Mouse (Mus musculus): Measurements from ENCODE around the gene Ubxn10. TPM values are rescaled to one million over a fixed set of nuclear protein-coding genes. Genes with fewer than 3 reads are reported as not detected.

Gene Ubxn10
- polyA plus RNA-seq, 1 experiment from 2014 or later = 4.5 TPM

DNA sequence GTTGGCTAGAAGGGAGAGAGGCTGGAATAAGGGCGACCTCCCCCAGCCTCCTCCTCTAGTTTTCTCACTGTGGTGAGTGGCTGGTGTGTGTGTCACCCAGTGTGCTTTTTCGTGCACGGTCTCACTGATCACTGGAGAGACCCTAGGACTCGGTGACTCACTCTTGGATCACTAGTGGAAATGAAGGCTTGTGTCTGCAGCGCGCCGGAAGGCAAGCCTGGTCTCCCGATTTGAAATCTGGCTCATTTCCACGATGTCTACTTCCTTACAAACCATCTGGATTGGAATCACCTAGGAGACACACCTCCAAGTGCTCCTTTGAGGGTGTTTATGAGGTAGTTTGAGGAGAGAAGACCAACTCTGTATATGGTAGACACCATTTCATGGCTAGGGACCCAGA is 9.9 kb upstream of the Ubxn10 start:
- Histone ChIP-seq H3K4me1 (ENCODE audit: control insufficient read depth, insufficient read depth, low read depth, low read length) (peaks cover 5% of the 10 kb centered on the region; the same call in 1 of the 2 replicates), H3K4me2 (ENCODE audit: low read length) (no peak overlapping the region), H3K4me3 (ENCODE audit: low read length) (no peak overlapping the region), H3K9ac (ENCODE audit: low read depth, low read length) (no peak overlapping the region), H3K36me3 (ENCODE audit: control insufficient read depth, insufficient read depth, low read length) (no peaks in the 10 kb centered on the region), H3K9me3 (ENCODE audit: control insufficient read depth, low read length) (no peaks in the 10 kb centered on the region), H3K27ac (ENCODE audit: low read depth, low read length) (no peak overlapping the region), H3K27me3 (replicated peaks; ENCODE audit: control insufficient read depth, insufficient read depth, low read length) (no peaks in the 10 kb centered on the region)
- WGBS = 87% methylated on average over 9 of the region's 9 CpGs
- no peak for ATAC-seq

DNA sequence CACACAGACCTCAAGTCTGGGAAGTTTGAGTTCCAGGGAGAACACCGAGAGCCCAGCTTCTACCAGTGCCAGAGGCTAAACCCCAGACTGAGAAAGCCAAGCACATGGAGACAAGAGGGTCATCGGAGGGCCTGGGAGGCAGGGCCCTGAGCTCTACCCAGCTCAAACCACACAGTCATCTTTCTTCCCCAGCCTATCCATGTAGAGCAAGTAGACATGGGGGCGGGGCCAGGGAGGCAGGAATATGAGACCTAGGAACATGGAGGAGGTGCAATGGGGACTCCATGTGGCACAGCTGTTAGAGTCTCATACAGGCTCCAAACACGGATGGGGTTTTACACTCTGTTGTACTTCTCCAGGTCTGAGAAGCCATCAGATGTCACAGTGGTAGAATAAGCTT is 8.9 kb upstream of the Ubxn10 start:
- Histone ChIP-seq H3K36me3 (ENCODE audit: control insufficient read depth, insufficient read depth, low read length) (no peaks in the 10 kb centered on the region), H3K4me1 (ENCODE audit: control insufficient read depth, insufficient read depth, low read depth, low read length) (peaks cover 5% of the 10 kb centered on the region; the same call in 1 of the 2 replicates), H3K9me3 (ENCODE audit: control insufficient read depth, low read length) (no peaks in the 10 kb centered on the region), H3K4me2 (ENCODE audit: low read length) (no peak overlapping the region), H3K27ac (ENCODE audit: low read depth, low read length) (no peak overlapping the region), H3K4me3 (ENCODE audit: low read length) (no peak overlapping the region), H3K9ac (ENCODE audit: low read depth, low read length) (no peak overlapping the region), H3K27me3 (replicated peaks; ENCODE audit: control insufficient read depth, insufficient read depth, low read length) (no peaks in the 10 kb centered on the region)
- WGBS = 71% methylated on average over 4 of the region's 4 CpGs
- ATAC-seq = no peak

DNA sequence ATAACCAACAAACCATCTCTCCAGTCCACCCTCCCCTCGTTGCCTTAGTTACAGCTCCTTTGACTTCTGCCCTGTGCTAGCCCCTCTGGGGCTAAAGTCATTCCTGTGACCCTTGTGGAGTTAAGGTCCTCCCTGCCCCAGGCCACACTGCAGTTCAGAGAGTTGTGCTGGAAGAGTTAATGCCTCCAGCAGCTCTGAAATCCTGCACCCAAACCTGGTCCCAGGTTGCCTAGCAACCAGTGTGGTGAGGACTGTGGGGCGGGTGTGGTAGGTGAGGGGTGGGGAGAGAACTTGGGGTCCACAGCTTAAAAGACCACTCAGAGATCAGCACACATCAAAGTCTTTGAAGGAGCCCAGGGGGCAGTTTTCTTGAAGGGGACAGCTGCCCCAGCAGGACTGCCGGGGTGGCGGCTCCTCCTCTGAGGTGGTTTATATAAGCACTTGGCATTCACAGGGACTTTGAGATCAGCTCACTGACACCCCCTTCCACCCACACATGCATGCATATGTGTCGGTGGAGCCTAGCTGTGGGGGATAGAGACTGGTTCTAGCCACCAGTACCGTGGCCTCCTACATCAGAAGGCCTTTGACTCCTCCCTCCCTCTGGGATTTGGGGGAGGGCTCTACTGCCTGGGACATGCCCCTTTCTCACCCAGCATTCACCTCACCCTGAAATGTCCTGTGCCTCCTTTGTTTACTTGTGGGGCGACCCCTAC is 2.3 kb upstream of the Ubxn10 start:
- H3K27me3 ChIP-seq (replicated peaks; ENCODE audit: control insufficient read depth, insufficient read depth, low read length) = no peaks in the 10 kb centered on the region
- no peaks in the 10 kb centered on the region for H3K9me3 ChIP-seq (ENCODE audit: control insufficient read depth, low read length)
- no peak for ATAC-seq
- H3K4me2 ChIP-seq (ENCODE audit: low read length) = no peak overlapping the region
- peaks cover 4% of the 10 kb centered on the region for H3K4me1 ChIP-seq (ENCODE audit: control insufficient read depth, insufficient read depth, low read depth, low read length)
- H3K36me3 ChIP-seq (ENCODE audit: control insufficient read depth, insufficient read depth, low read length) = no peaks in the 10 kb centered on the region
- WGBS = 19% methylated on average over 7 of the region's 7 CpGs
- no peak overlapping the region for H3K27ac ChIP-seq (ENCODE audit: low read depth, low read length)
- H3K4me3 ChIP-seq (ENCODE audit: low read length) = no peak overlapping the region
- no peak overlapping the region for H3K9ac ChIP-seq (ENCODE audit: low read depth, low read length)

DNA sequence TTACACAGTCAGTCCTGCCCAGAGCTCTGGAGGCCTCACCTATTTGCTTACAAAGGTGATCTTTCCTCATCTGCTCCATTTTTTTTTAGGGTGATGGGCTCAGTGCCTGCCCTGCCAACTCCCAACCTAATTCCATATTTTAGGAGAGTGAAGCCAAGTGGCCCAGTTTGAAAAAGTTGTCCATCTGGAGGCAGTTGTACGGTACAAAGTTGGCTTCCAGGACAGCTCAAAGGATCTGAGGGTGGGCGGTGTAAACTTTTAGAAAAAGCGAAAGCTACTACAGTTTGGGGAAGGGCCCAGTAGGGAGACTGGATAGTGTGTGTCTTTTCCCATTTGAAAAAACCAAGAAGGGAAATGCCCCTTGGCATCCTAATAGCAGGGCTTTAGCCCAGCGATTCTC is 2.1 kb downstream of the Ubxn10 start:
- H3K4me3 ChIP-seq (ENCODE audit: low read length) = no peak overlapping the region
- no peak overlapping the region for H3K27ac ChIP-seq (ENCODE audit: low read depth, low read length)
- no peak overlapping the region for H3K4me2 ChIP-seq (ENCODE audit: low read length)
- H3K4me1 ChIP-seq (ENCODE audit: control insufficient read depth, insufficient read depth, low read depth, low read length) = peaks cover 4% of the 10 kb centered on the region
- H3K27me3 ChIP-seq (replicated peaks; ENCODE audit: control insufficient read depth, insufficient read depth, low read length) = no peaks in the 10 kb centered on the region
- H3K9ac ChIP-seq (ENCODE audit: low read depth, low read length) = no peak overlapping the region
- no peak for ATAC-seq
- no peaks in the 10 kb centered on the region for H3K36me3 ChIP-seq (ENCODE audit: control insufficient read depth, insufficient read depth, low read length)
- H3K9me3 ChIP-seq (ENCODE audit: control insufficient read depth, low read length) = no peaks in the 10 kb centered on the region
- 92% methylated on average over 4 of the region's 4 CpGs for WGBS

DNA sequence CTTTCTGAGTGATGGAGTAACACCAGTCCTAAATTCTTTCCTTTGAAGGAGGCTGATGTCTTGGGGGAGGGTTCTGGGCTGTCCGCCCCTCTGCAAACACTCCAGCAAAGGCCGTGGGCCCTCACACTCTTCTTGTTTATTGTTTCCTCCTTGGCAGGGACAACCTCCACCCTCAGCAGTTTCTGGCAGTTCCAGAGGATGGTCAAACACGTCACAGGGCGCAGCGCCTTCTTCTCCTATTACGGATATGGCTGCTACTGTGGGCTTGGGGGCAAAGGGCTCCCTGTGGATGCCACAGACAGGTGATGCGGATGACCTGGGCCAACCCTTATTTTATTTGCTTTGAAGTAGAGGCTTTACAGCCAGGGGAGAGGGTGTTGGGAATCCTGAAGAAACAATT is 2.9 kb downstream of the Ubxn10 start:
- Histone ChIP-seq H3K4me2 (ENCODE audit: low read length) (no peak overlapping the region), H3K4me3 (ENCODE audit: low read length) (no peak overlapping the region), H3K9me3 (ENCODE audit: control insufficient read depth, low read length) (no peaks in the 10 kb centered on the region), H3K9ac (ENCODE audit: low read depth, low read length) (no peak overlapping the region), H3K27ac (ENCODE audit: low read depth, low read length) (no peak overlapping the region), H3K4me1 (ENCODE audit: control insufficient read depth, insufficient read depth, low read depth, low read length) (peaks cover 2% of the 10 kb centered on the region), H3K27me3 (replicated peaks; ENCODE audit: control insufficient read depth, insufficient read depth, low read length) (no peaks in the 10 kb centered on the region), H3K36me3 (ENCODE audit: control insufficient read depth, insufficient read depth, low read length) (no peaks in the 10 kb centered on the region)
- 79% methylated on average over 7 of the region's 7 CpGs for WGBS
- ATAC-seq = no peak

DNA sequence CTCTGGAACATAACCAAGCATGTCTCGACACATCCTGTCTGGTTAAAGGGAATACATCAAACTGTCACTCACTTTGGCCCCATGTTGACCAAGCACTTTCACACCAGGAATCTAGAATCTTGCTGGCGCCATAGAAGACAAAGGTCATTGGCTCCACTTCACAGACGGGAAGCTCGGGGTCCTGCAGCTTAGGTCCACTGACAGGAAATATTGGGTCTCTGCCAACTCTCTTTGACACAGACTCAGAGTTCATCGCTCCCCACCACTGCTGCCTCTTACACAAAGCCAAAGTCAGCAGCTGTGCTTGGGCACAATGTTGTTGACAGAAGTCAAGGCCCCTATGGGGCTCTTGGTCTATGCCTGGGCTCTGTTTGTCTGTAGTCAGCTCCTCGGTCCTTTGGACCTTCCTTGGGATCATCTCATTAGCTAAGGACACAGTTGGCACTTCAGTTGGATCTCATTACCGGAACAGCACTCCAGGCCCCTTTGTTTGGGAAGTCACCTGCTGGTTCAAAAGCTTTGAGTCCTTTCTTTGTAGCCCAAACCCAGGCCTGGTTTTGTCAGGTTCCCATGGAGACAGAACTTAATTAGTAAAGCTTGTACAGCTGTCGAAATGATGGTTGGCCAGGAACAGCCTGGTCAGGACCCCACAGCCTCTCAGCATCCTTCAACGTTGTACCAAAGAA is 7.8 kb downstream of the Ubxn10 start:
- H3K27ac ChIP-seq (ENCODE audit: low read depth, low read length) = peak overlapping the region; percentile 12; the same call in 1 of the 2 replicates

DNA sequence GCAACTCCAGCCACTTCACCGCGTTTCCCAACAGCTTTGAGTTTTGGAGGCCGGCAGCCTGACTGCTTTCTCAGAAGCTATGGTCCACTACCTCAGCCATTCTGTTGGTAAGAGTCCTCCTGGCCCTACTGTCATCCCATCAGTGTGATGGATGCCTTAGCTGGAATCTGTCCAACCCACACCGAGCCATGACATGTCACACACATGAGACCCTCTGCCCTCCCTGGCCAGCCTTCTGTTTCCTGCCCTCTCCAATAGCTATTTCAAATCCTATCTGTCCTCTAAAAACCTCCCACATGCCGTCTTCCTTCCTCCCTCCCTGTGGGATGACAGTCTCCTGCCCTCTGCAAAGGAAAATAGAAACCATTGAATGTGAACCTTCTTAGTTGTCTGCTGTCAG is 11.2 kb downstream of the Ubxn10 start:
- WGBS = 67% methylated on average over 5 of the region's 5 CpGs
- H3K36me3 ChIP-seq (ENCODE audit: control insufficient read depth, insufficient read depth, low read length) = no peaks in the 10 kb centered on the region
- H3K4me2 ChIP-seq (ENCODE audit: low read length) = no peak overlapping the region
- H3K9ac ChIP-seq (ENCODE audit: low read depth, low read length) = no peak overlapping the region
- no peak overlapping the region for H3K4me3 ChIP-seq (ENCODE audit: low read length)
- no peak overlapping the region for H3K27ac ChIP-seq (ENCODE audit: low read depth, low read length)
- no peaks in the 10 kb centered on the region for H3K27me3 ChIP-seq (replicated peaks; ENCODE audit: control insufficient read depth, insufficient read depth, low read length)
- H3K9me3 ChIP-seq (ENCODE audit: control insufficient read depth, low read length) = no peaks in the 10 kb centered on the region
- ATAC-seq = no peak
- peaks cover 20% of the 10 kb centered on the region for H3K4me1 ChIP-seq (ENCODE audit: control insufficient read depth, insufficient read depth, low read depth, low read length)

More for the DNA sequence above, 7.8 kb downstream of the Ubxn10 start:
- Histone ChIP-seq H3K36me3 (ENCODE audit: control insufficient read depth, insufficient read depth, low read length) (no peaks in the 10 kb centered on the region), H3K4me3 (ENCODE audit: low read length) (no peak overlapping the region), H3K27me3 (replicated peaks; ENCODE audit: control insufficient read depth, insufficient read depth, low read length) (no peaks in the 10 kb centered on the region), H3K4me2 (ENCODE audit: low read length) (no peak overlapping the region), H3K4me1 (ENCODE audit: control insufficient read depth, insufficient read depth, low read depth, low read length) (peaks cover 14% of the 10 kb centered on the region), H3K9me3 (ENCODE audit: control insufficient read depth, low read length) (no peaks in the 10 kb centered on the region), H3K9ac (ENCODE audit: low read depth, low read length) (no peak overlapping the region)
- WGBS = 23% methylated on average over 9 of the region's 9 CpGs
- ATAC-seq = peak; percentile 79

DNA sequence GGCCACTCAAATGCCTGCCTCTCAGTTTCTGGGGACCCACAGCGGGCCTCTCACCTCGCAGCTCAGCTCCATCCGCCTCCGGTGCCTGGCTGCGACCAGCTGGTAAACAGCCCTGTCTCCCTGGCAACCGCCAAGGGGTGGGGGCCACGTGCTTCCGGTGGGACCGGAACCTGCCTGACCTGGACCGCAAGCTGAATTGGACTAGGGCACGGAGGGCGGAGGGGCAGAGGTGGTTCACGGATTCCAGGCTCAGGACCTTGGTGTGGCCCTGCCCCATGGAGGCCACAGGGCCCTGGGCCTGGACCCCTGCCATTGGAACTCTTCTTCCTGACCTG is 11.9 kb downstream of the Ubxn10 start:
- Histone ChIP-seq H3K9me3 (ENCODE audit: control insufficient read depth, low read length) (no peaks in the 10 kb centered on the region), H3K27ac (ENCODE audit: low read depth, low read length) (peak overlapping the region; percentile 3; the same call in 1 of the 2 replicates), H3K36me3 (ENCODE audit: control insufficient read depth, insufficient read depth, low read length) (no peaks in the 10 kb centered on the region), H3K4me1 (ENCODE audit: control insufficient read depth, insufficient read depth, low read depth, low read length) (peaks cover 20% of the 10 kb centered on the region), H3K27me3 (replicated peaks; ENCODE audit: control insufficient read depth, insufficient read depth, low read length) (no peaks in the 10 kb centered on the region), H3K4me2 (ENCODE audit: low read length) (peak overlapping the region; percentile 59), H3K4me3 (ENCODE audit: low read length) (peak overlapping the region; percentile 31), H3K9ac (ENCODE audit: low read depth, low read length) (peak overlapping the region; percentile 58)
- ATAC-seq = peak; percentile 81
- WGBS = 4% methylated on average over 13 of the region's 13 CpGs

DNA sequence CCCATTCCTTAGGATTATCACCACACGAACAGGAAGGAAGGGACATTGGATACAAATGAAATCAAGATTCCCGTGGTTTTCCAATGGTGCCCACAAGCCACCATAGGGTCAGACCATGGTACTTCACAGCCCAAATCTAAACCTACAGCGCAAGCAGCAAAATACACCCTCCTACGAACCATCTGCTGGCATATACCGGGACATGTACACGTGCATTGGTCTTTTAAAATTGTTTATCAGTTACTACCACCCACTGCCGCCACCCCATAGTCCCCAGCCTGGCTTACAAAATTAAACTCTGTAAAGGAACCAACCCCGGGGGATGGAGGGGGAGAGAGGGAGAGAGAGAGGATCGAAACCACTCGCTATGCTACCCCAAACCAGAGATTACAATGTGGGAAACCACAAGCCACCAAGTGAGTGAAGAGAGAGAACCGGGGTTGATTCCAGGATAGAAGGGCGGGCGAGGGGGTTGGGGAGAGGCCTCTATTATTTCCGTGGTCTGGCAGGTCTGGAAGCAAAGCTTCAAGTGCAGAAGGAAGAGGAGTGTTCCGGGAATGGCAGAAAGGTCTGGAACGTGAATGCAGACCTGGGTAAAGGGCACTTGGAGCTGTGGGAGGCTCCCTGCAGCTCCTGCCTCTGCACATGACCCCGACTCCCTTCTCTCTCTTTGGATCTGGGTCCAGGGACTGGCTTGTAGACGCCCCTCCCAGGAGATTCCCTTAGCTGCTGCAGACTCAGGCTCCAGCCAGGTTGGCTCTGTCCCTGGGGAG is 12.4 kb downstream of the Ubxn10 start, which contains the start of gene Pla2g2c:
Pla2g2c (plus strand) TSS at position 439 of the 773 bp plus-strand sequence.
- WGBS = 43% methylated on average over 18 of the region's 18 CpGs
- Histone ChIP-seq H3K36me3 (ENCODE audit: control insufficient read depth, insufficient read depth, low read length) (no peaks in the 10 kb centered on the region), H3K4me2 (ENCODE audit: low read length) (peak within 1 kb of the TSS; percentile 59), H3K9ac (ENCODE audit: low read depth, low read length) (peak within 1 kb of the TSS; percentile 58), H3K27ac (ENCODE audit: low read depth, low read length) (peak within 1 kb of the TSS; percentile 3; the same call in 1 of the 2 replicates), H3K4me1 (ENCODE audit: control insufficient read depth, insufficient read depth, low read depth, low read length) (peaks cover 20% of the 10 kb centered on the region), H3K27me3 (replicated peaks; ENCODE audit: control insufficient read depth, insufficient read depth, low read length) (no peaks in the 10 kb centered on the region), H3K9me3 (ENCODE audit: control insufficient read depth, low read length) (no peaks in the 10 kb centered on the region), H3K4me3 (ENCODE audit: low read length) (peak within 1 kb of the TSS; percentile 31)
- no peak for ATAC-seq
